Mouse (Mus musculus) neutrophil, adult 5-6 weeks (primary cell): ENCODE data around the gene Golt1a. TPM values are rescaled to one million over a fixed set of nuclear protein-coding genes. Genes with fewer than 3 reads are reported as not detected.

ENCODE experiments used
- ATAC-seq: fragments of 151-379, 151-347 bp; 2 replicates; pipeline ENCODE4 v1.8.0; 2017; ENCODE audit warnings: mild to moderate bottlenecking, moderate TSS enrichment; ENCODE audit not compliant: insufficient number of reproducible peaks, poor library complexity, low FRiP score, severe bottlenecking; ENCODE audit errors: extremely low read depth
- total RNA-seq: library from RNA; stranded (forward); fragments of 200-1000 nt; gene quantifications from 2 replicates; pipeline ENCODE4 v1.2.3, GENCODE M21; 2017

Golt1a gene
- total RNA-seq, 1 experiment from 2014 or later, result not detected

- ATAC-seq, result no peak
These were observed 13.2 kb upstream of the Golt1a start for GRCm38 (mm10) chr1:133296376-133296775.

GRCm38 (mm10) chr1:133298816-133299215 lies 10.8 kb upstream of the Golt1a start:
- ATAC-seq, result no peak

- ATAC-seq, result no peak
These were observed 7.1 kb upstream of the Golt1a start for GRCm38 (mm10) chr1:133302540-133302939.

- no peak for ATAC-seq
These were observed 2.8 kb upstream of the Golt1a start for GRCm38 (mm10) chr1:133306842-133307241.

- ATAC-seq, result peak; percentile 21; the same call in 1 of the 2 replicates
These were observed 2.3 kb upstream of the Golt1a start for GRCm38 (mm10) chr1:133307318-133307717.

GRCm38 (mm10) chr1:133311240-133311639 lies 1.6 kb downstream of the Golt1a start:
- ATAC-seq, result no peak

GRCm38 (mm10) chr1:133311946-133312345 lies 2.3 kb downstream of the Golt1a start:
- no peak for ATAC-seq

GRCm38 (mm10) chr1:133314364-133314763 lies 4.8 kb downstream of the Golt1a start:
- ATAC-seq, result peak; percentile 43; the same call in 1 of the 2 replicates

- ATAC-seq, result no peak
These were observed 6.2 kb downstream of the Golt1a start for GRCm38 (mm10) chr1:133315775-133316174.

GRCm38 (mm10) chr1:133316577-133316976 lies 7.0 kb downstream of the Golt1a start:
- ATAC-seq, result no peak

GRCm38 (mm10) chr1:133317149-133317548 lies 7.5 kb downstream of the Golt1a start:
- ATAC-seq, result no peak

GRCm38 (mm10) chr1:133321267-133321925 lies 11.8 kb downstream of the Golt1a start, which contains the start of gene Kiss1:
Gene Kiss1, plus strand, starts transcription at chr1:133321875.
- ATAC-seq, result no peak

GRCm38 (mm10) chr1:133323333-133323732 lies 13.7 kb downstream of the Golt1a start:
- ATAC-seq, result no peak

- ATAC-seq, result no peak
These were observed 16.4 kb downstream of the Golt1a start for GRCm38 (mm10) chr1:133325951-133326350.

- ATAC-seq, result no peak
These were observed 17.5 kb downstream of the Golt1a start for GRCm38 (mm10) chr1:133327094-133327493.

- ATAC-seq, result no peak
These were observed 18.7 kb downstream of the Golt1a start for GRCm38 (mm10) chr1:133328299-133328795.

- no peak for ATAC-seq
These were observed 19.5 kb downstream of the Golt1a start for GRCm38 (mm10) chr1:133328896-133329637.

- no peak for ATAC-seq
These were observed 20.0 kb downstream of the Golt1a start for GRCm38 (mm10) chr1:133329638-133329964.

- ATAC-seq, result no peak
These were observed 21.5 kb downstream of the Golt1a start for GRCm38 (mm10) chr1:133331142-133331541.
